Mouse (Mus musculus) macrophage (primary cell): ENCODE measurements around the gene Tmem98. TPM values are rescaled to one million over a fixed set of nuclear protein-coding genes. Genes with fewer than 3 reads are reported as not detected.

Experiments used
- H3K27ac ChIP-seq: fragments of 350-480 bp; formaldehyde crosslinking; 2 replicates; pipeline ENCODE4 v1.9.0; 2021
- H3K36me3 ChIP-seq: fragments of 350-480 bp; formaldehyde crosslinking; 2 replicates; pipeline ENCODE4 v1.9.0; 2021; ENCODE audit errors: inconsistent target
- H3K4me3 ChIP-seq: fragments of 350-480 bp; formaldehyde crosslinking; 2 replicates; pipeline ENCODE4 v1.9.0; 2021; ENCODE audit errors: inconsistent target
- H3K79me2 ChIP-seq: fragments of 350-480 bp; formaldehyde crosslinking; 2 replicates; pipeline ENCODE4 v1.9.0; 2021; ENCODE audit errors: inconsistent target
- WGBS: methylation state at CpG from one replicate; pipeline ENCODE4 v1.1.7; 2026; ENCODE audit warnings: inconsistent platforms; ENCODE audit not compliant: missing documents; 5-methylcytosine and 5-hydroxymethylcytosine counted together
- polyA plus RNA-seq: library from polyadenylated mRNA; stranded (reverse); fragments of 250-400 nt; gene quantifications from 3 replicates; pipeline ENCODE4 v1.2.4, GENCODE M21; 2018; ENCODE audit warnings: inconsistent platforms

Tmem98 gene
- polyA plus RNA-seq, 1 experiment from 2014 or later = not detected

- Histone ChIP-seq H3K27ac (no peak overlapping the region), H3K36me3 (no peaks in the 10 kb centered on the region), H3K79me2 (no peaks in the 10 kb centered on the region), H3K4me3 (no peak overlapping the region)
- 88% methylated on average over 7 of the region's 7 CpGs for WGBS
Observed at GRCm38 (mm10) chr11:80854908-80855307, 44.9 kb downstream of the Tmem98 start.

GRCm38 (mm10) chr11:80856827-80857226, 46.9 kb downstream of the Tmem98 start:
- 87% methylated on average over 2 of the region's 2 CpGs for WGBS
- Histone ChIP-seq H3K79me2 (no peaks in the 10 kb centered on the region), H3K27ac (no peak overlapping the region), H3K36me3 (no peaks in the 10 kb centered on the region), H3K4me3 (no peak overlapping the region)

- H3K27ac ChIP-seq = no peak within 1 kb of the TSS
Observed at GRCm38 (mm10) chr11:80858065-80858464, 48.1 kb downstream of the Tmem98 start, which contains the start of gene Spaca3. Spaca3 (plus strand) TSS chr11:80858365.

GRCm38 (mm10) chr11:80862941-80863340, 53.0 kb downstream of the Tmem98 start:
- Histone ChIP-seq H3K4me3 (no peak overlapping the region), H3K79me2 (no peaks in the 10 kb centered on the region), H3K36me3 (no peaks in the 10 kb centered on the region), H3K27ac (no peak overlapping the region)
- WGBS = 86% methylated on average over 7 of the region's 7 CpGs

More at GRCm38 (mm10) chr11:80858065-80858464, 48.1 kb downstream of the Tmem98 start, which contains the start of gene Spaca3:
- no peak within 1 kb of the TSS for H3K4me3 ChIP-seq
- WGBS = 89% methylated on average over 10 of the region's 10 CpGs
- no peaks in the 10 kb centered on the region for H3K79me2 ChIP-seq
- H3K36me3 ChIP-seq = no peaks in the 10 kb centered on the region

GRCm38 (mm10) chr11:80868039-80868438, 58.1 kb downstream of the Tmem98 start:
- WGBS = 92% methylated on average over 1 of the region's 1 CpGs
- no peaks in the 10 kb centered on the region for H3K79me2 ChIP-seq
- no peaks in the 10 kb centered on the region for H3K36me3 ChIP-seq
- no peak overlapping the region for H3K4me3 ChIP-seq
- H3K27ac ChIP-seq = no peak overlapping the region

Other genes starting within 250 kb of the Tmem98 start
- 0.16 to 0.41 TPM (median 0.36 TPM) in 3 replicates for gene Myo1d, start 30.1 kb upstream of the Tmem98 start, polyA plus RNA-seq
- gene Spaca3, start 48.2 kb downstream of the Tmem98 start, polyA plus RNA-seq = not detected in 3 replicates